Mouse (Mus musculus) ovary, adult 2 months (tissue): ENCODE data around the gene Nek10. TPM values are rescaled to one million over a fixed set of nuclear protein-coding genes. Genes with fewer than 3 reads are reported as not detected.

ENCODE experiments used
- polyA plus RNA-seq: library from polyadenylated mRNA; depleted of rRNA; stranded (reverse); fragments of >200 nt; gene quantifications from 2 replicates; pipeline ENCODE4 v1.2.3, GENCODE M21; 2012; rRNA removed

Nek10 gene
- polyA plus RNA-seq = 0.68 and 0.69 TPM in 2 replicates

GRCm38 (mm10) chr14:14803115-14803514, at the start of gene Nek10:
Nek10 (plus strand) TSS chr14:14803415.

Other genes starting within 250 kb of the Nek10 start
- 10.4 and 25.4 TPM in 2 replicates for gene Slc4a7, start 101.1 kb upstream of the Nek10 start, polyA plus RNA-seq